Mouse (Mus musculus) heart, adult 10 weeks (tissue): ENCODE measurements around the gene Traf3ip3. TPM values are rescaled to one million over a fixed set of nuclear protein-coding genes. Genes with fewer than 3 reads are reported as not detected.

Experiments used
- polyA plus RNA-seq: library from polyadenylated mRNA; stranded (reverse); fragments of 350-450 nt; fragmentation: Illumina TruSeq; extraction: RNeasy Lipid Tissue Mini Kit (QIAGEN cat#74804); gene quantifications from one replicate; pipeline ENCODE4 v1.2.3, GENCODE M21; 2014; ENCODE audit warnings: low read depth, low replicate concordance

Gene Traf3ip3
- polyA plus RNA-seq: 0.99 TPM

DNA sequence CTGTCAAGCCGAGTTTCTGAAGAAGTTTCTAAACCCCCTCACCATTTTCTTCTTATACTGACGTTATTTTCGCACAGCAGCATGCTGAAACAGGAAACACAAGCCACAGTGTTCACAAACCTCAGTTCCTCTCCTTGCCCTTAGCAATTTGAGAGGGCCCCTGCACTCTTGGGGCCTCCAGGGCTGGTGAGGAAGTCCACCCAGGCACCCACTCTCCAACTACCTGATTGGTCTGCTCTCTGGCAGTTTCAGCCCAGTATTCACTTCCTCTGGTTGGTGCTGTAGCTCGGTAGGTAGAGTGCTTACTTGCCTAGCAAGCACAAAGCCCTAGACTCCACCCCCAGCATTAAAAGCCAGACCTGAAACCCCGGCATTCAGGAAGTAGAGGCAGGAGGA, at the start of gene Traf3ip3:
TSS of gene Traf3ip3 (minus strand) at position 321 of the 396 bp plus-strand sequence.

DNA sequence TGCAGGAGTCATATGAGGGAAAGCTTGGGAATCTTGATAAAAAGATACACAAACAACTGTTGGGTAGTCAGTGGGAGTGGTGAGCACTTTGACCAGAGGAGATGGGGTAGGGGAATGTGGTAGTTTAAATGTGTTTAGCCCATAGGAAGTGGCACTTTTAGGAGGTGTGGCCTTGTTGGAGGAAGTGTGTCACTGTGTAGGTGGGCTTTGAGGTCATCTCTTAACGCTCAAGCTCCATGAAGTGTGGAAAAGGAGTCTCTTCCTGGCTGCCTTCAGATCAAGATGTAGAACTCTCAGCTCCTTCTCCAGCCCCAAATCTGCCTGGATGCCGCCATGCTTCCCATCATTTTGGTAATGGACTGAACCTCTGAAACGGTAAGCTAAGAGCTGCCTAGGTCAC, 6.0 kb upstream of the Traf3ip3 start, which contains the start of gene Lamb3:
TSS of gene Lamb3 (plus strand) at position 197 of the 400 bp plus-strand sequence.

DNA sequence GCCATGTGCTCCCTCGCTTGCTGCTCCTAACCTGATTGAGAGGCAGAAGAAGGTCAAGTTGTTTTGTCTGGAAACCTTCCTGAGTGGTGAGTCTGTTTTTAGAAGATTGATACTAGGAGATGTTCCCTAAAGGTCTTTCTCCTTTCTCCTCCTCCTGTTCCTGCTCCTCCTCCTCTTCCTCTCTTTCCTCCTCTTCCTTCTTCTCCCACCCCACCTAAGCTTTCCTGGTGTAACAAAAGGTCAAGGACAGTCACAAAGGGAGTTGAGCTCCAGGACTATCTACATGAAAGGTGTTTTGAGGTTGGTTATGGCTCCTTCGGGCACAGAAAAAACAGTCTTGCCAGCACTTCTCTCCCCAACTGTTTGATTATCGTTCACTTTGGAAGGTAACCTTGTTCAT, 33.8 kb downstream of the Traf3ip3 start, which contains the start of gene A130010J15Rik:
TSS of gene A130010J15Rik (plus strand) at position 301 of the 400 bp plus-strand sequence.

GRCm38 (mm10) chr1:193152872-193153271, 48.6 kb downstream of the Traf3ip3 start, which contains the start of gene Irf6:
TSS of gene Irf6 (plus strand) at chr1:193153111.

DNA sequence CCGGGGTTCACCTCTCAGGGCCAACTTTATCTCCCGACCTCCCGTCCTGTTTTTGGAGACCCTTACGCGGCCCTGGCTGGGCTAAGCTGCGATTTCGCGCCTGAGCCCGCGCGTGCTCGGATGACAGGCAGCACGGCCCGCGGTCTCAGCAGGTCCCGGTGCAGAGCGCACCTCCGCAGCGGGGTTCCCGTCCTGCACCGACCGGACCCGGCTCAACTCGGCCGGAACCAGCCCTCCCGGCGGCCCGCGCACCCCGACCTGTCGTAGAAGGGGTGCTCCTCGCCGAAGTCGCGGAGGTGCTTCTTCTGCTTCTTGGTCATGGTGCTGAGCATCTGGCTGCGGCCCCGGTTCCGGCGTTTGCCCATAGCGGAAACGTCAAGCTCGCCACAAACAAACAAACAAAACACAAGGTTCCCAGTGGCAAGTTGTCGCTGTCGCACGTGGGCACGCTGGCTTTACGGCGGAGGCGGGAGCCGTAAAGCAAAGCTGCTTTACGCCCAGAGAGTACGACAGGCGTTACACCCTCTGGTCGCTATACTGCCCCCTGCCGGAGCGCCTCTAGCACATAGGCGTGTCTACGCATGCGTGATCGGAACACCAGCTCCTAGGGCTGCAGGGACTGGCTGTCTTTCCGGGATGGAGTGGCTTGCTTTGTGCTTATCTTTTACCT, 71.6 kb downstream of the Traf3ip3 start, which contains the start of gene Diexf:
TSS of gene Diexf (minus strand) at position 487 of the 670 bp plus-strand sequence.

Other genes with a start within 250 kb of the Traf3ip3 start
- gene Syt14, start 165.9 kb downstream of the Traf3ip3 start, polyA plus RNA-seq: not detected
- 10.4 TPM for gene Diexf, start 71.4 kb downstream of the Traf3ip3 start, polyA plus RNA-seq
- 1.3 TPM for gene Irf6, start 48.6 kb downstream of the Traf3ip3 start, polyA plus RNA-seq
- 6.0 TPM for gene A130010J15Rik, start 33.7 kb downstream of the Traf3ip3 start, polyA plus RNA-seq
- 11.4 TPM for gene Lamb3, start 6.0 kb upstream of the Traf3ip3 start, polyA plus RNA-seq
- gene Hsd11b1, start 62.4 kb upstream of the Traf3ip3 start, polyA plus RNA-seq: 12.5 TPM
- 131 TPM for gene G0s2, start 71.5 kb upstream of the Traf3ip3 start, polyA plus RNA-seq
- 1.2 TPM for gene Camk1g, start 168.6 kb upstream of the Traf3ip3 start, polyA plus RNA-seq